Mouse (Mus musculus) spleen, embryonic (tissue): ENCODE results near the gene Kcnh2.
"Not testable (repeated sequence)": the region's sequence is repeated elsewhere in the genome, so short reads cannot be mapped to it uniquely, and the experiment has no call there.

Experiments
- CTCF ChIA-PET: fragments of 350-600 bp; sonication (Branson Sonifier 250); formaldehyde crosslinking; loops from one replicate; lab custom pipeline; 2022; lab: Charles Lee

The Kcnh2 gene

DNA sequence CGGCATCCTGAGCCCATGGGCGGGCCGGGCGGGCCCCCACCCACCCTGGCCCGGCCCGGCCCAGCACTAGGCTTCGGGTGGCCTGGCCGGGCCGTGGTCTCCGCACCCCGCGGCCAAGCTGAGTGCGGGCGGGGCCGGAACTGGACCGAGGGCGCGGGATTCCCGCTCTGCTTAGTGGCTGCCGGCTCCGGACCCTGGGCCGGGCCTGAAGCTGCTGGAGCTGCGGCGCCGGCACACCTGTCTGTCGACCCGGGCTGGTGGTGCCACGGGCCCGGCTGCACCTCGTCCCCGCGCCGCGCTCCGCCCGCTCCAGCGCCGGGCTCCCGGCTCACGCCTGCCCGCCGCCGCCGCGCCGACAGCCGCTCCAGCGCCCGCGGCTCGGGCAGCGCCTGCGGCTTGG, at the start of gene Kcnh2:
Gene Kcnh2, minus strand, starts transcription at position 327 of the 400 bp plus-strand sequence.
- CTCF ChIA-PET, result no interaction called here

DNA sequence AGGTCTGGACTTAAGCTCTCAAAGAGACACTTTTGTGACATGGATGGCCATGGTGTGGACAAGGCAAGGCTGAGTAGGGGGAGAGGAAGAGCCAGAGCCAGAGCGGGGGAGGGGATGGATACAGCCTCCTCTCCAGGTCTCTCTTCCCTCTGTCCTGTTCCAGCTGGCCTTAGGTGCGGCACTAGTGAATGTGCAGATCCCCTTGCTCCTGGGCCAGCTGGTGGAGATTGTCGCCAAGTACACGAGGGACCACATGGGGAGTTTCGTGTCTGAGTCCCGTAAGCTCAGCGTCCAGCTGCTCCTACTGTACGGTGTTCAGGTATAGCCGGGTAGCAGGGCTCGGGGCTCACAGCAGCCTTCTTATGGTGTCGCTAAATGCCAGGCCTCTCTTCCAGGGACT, 49.0 kb upstream of the Kcnh2 start:
- CTCF ChIA-PET, result interaction anchor here (0.5 kb wide), 1 partner anchor 107 kb away, joined by 5 read pairs; no protein-coding TSS in a partner anchor

DNA sequence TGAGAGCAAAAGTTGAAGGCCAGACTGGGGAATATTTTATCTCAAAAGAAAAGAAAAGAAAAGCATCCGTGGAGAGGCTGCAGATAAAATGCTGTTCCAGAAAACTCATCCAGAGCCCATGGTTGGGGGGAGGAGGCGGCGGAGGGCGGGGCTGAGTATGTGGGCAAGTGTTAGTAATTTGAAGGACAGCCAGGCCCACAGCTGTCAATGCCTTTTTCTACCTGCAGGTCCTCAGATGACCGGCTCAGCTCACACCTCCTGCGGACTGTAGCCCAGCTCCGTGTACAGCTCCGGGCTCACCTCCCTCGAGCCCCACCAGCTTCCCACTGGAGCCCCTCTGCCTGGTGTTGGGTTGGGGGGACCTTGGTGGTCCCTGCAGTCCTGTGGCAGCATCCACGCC, 48.3 kb upstream of the Kcnh2 start:
- CTCF ChIA-PET, result no interaction called here

DNA sequence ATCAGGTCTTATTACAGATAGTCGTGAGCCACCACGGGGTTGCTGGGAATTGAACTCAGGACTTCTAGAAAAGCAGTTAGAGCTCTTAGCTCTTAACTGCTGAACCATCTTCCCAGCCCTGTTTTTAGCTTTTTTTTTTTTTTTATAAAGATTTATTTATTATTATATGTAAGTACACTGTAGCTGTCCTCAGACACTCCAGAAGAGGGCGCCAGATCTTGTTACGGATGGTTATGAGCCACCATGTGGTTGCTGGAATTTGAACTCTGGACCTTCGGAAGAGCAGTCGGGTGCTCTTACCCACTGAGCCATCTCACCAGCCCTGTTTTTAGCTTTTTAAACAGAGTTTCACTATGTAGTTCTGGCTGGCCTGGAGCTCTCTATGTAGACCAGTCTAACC, 44.9 kb upstream of the Kcnh2 start:
- CTCF ChIA-PET, result not testable (repeated sequence)

DNA sequence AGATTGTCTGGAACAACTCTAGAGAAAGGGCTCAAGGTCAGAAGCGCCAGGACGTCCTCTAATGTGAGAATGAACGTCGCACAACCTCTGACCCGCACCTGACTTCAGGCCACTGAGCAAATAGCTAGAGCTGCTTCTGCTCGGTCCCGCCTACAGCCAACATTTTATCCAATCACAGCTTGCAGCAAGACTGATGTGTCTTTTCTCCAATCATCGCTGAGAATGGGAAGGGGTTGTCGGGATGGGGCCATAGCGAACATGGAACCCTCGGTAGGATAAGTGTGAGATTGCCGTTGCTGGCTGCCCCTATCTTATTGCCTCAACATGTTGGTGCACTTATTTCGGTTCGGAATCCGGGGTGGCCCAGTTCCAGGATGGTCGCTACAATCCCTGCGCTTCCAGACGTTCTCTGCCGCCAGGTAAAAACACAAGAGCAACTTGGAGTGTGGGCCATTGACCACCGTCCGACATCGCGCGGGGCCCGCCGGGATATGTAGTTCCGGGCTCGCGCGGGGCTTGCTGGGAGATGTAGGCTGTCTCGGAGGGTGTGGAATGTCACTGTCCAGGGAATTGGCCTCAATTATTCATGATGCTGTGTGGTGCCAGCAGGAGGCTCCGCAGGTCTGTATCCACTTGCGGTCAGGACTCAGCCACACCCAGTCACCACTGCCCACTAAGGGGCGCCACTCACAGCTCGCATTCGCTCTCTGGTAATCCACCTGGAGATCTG, 42.9 kb upstream of the Kcnh2 start:
- CTCF ChIA-PET, result interaction anchor here (0.6 kb wide), 1 partner anchor 28 kb away, joined by 3 read pairs; no protein-coding TSS in a partner anchor

DNA sequence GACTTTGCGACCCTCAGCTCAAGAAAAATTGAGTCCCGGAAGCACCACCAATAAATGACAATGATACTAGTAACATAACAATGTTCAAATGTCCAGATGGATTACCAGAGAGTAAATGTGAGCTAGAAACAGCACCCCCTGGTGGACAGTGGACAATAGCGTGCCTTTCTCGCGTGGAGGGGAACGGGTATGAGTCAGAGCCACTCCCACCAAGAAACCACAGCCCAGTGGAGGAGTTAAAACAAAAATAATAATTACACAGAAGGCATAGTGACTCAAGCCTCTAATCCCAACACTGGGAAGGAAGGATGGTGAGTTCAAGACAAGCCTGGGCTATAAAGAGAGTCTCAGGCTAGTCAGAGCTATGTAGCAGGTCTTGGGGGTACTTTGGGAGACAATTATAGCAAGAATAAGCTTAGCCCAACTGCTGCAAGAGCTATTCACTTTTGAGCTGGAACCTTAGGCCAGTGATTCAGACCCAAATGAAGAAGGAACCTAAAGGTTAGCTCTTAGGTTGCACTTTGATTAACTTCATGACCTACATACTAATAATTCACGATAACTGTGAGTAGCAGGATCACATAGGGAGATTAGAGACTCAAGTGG, 42.1 kb upstream of the Kcnh2 start, which contains the start of gene Abcb8:
Gene Abcb8, plus strand, starts transcription at position 272 of the 606 bp plus-strand sequence.
- CTCF ChIA-PET, result interaction anchor here (0.6 kb wide), 1 partner anchor 9 kb away, joined by 3 read pairs; no protein-coding TSS in a partner anchor

DNA sequence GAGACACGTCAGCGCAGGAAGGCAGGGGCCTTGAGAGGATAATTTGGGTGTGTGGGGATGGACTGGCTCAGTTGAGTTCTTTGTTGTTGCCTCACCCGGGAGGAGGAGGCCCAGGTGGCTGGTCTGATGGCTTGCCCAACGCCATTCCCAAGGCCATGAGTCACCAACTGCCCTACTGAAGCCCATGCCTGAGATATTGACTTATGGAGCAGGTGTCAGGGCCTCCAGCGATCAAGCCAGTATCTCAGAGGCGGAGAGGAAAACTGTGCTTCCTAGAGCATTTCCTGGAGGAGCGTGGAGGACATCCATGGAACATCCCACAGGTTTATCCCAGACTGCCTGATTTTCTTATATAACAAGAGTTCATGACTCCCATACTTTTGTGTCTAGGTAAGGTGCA, 41.3 kb upstream of the Kcnh2 start:
- CTCF ChIA-PET, result interaction anchor here (0.6 to 1.6 kb wide), 2 partner anchors 8 to 9 kb away, joined by 3 to 5 read pairs; no protein-coding TSS in a partner anchor

DNA sequence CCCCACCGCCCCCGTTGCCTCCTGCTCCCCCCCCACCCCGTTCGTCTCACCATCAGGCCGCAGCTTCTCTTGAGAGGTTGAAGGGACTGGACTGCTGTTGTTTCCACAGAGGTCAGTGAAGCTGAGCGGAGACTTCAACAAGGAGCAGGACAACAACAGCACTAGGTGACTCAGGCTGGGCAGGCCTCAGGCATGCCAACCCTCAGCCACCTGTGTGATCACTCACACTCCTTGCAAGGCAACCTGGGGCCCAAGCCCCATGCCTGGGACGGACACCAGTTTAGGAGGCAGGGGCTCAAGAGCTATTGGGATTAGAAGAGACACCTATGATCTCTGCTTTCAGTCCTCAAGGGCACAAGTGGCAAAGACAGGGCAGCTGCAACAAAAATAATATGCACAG, 40.5 kb upstream of the Kcnh2 start, which contains the start of gene Atg9b:
Gene Atg9b, minus strand, starts transcription at position 280 of the 400 bp plus-strand sequence.
- CTCF ChIA-PET, result interaction anchor here (1.6 kb wide), 1 partner anchor 8 kb away, joined by 5 read pairs; no protein-coding TSS in a partner anchor

DNA sequence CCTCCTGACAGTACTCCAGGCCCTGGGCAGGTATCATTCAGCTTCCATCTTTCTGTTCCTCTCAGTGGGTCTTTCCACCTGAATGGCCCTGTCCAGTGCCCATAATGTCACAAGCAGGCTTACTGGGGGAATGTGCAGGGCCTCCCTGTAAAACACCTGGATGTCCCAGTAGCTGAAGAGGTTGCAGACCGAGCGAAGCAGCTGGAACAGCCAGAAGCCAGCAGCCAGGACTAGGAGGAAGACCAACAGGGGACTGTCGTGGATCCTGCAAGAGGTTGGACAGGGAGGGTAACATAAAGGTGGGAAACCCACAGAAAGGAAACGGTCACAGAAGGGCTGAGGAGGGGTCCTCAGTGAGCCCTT, 38.2 kb upstream of the Kcnh2 start:
- CTCF ChIA-PET, result no interaction called here

DNA sequence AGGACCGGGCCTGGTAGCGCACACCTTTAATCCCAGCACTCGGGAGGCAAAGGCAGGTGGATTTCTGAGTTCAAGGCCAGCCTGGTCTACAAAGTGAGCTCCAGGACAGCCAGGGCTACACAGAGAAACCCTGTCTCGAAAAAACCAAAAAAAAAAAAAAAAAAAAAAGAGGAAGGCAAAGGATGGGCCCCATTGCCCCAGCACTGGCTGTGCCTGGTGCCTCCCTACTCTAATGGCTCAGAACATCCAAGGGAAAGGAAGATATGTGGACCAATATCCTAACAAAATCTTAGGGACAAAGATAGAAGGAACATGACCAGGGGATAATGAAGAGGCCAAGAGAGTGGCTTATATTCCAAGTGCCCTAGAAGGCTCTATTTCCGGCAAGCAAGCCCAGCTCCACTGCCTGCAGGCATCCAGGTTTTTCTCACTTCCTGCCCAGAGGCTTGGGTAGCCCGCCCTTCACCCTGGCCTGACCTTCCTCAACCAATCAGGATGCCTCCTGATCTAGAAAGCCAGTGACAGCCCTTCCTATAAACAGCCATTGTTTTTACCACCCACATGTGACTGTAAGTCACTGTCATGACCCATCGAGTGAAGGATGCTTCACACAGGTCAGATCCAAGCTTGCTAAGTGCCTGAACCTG, 37.7 kb upstream of the Kcnh2 start:
- CTCF ChIA-PET, result interaction anchor here (0.7 kb wide), 2 partner anchors 701 to 1370 kb away, joined by 4 to 10 read pairs; no protein-coding TSS in a partner anchor

DNA sequence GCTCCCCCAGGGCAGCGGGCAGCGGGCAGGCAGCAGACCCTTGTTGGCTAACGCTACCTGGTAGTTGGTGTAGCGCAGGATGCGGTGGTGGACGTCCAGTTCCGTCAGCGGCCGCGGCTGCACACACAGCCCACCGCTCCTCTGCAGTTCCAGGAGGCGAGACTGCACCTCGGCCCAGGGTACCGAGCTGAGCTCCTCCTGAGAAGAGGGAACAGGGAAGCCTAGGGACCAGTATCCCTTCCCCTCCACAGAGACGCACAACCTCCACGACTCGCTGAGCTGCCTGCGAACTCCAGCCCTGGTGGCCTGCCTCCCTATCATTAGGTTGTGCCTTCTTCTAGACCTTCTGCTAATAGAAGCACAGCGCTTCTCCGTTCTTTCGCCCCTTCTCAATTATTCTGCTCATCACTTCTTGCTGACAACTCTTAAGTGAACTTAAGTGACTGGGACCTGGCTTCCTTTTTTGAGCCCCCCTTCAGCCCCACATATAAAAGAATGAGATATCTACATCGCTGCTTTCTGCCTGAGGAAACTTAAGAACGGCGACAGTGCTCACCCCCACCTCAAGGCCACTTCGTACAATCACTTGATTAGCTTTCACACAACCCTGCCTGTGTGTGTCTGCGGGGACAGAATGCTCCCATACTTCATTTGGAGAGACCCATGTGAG, 37.0 kb upstream of the Kcnh2 start:
- CTCF ChIA-PET, result interaction anchor here (0.7 kb wide), 2 partner anchors 700 to 1371 kb away, joined by 4 to 10 read pairs; no protein-coding TSS in a partner anchor

DNA sequence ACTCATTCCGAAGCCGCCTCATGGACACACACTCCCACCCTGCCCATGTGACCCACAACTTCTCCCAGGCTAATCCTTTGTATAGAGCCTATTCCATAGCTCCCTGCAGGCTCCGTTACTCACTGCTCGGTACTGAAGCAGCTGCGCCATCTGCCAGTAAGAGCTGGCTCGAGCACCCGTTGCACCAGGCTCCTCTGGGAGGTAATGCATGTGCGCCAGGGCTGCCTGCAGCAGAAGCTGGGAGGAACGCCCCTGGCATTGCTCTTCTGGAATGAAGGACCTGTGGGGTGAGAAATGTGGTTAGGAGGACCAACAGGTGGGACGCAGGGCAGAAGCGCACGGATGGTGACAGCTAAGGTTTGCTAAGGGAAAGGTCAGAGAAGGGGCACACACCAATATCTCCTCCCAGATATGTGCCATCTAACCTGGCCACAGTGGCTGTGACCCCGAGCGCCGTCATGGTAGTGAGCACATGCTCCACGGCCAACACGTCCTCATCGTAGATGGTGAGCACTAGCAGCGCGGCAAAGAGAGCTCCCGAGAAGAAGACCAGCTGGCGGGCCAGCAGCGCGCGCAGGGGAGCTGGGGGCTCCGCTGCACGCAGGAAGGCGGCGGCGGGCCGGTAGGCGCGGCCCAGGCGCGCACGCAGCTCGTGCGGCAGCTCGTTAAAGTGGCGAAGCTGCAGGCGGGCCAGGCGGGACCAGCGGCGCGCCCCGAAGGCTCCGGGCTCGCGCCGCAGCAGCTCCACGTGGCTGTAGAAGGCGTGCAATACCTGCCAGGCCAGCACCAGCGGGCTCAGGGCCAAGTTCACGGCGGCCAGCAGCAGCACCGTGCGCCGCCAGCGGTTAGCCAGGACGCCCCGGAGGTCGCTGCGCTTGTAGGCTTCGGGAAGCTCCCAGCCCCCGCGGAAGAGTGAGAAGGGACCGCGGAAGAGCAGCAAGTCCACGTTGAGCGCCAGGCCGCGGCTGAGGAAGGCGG, 36.1 kb upstream of the Kcnh2 start:
- CTCF ChIA-PET, result no interaction called here

DNA sequence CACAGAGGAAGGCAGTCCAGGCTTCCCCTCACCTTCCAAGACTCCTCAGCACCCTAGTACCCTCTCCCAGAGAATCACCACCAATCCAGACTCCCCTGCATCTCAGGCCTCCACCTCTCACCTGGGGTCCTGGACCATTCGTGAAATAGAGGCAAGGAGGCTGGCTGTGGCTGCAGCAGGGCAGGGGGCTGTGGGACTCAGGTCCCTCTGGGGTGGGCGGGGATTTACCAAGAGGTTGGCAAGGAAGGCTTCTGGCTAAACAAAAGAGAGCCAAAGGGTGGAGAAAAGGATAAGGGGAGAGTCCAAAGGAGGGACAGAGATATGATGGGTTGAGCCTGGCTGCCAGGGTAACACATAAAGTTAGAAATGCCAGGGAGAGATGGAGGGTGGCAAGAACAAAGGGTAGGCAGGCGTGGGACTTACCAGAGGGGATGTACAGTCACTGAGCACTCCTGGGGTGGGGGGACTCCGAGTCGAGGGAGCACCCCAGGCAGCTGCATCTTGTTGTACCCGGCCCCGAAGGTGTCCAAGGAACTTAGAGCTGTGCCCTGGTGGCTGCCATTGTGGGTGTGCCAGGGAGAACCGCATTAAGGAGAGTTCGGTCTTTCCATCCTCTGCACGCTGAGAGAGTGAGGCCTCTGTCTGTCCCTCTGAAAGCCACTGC, 34.6 kb upstream of the Kcnh2 start:
- CTCF ChIA-PET, result interaction anchor here (0.6 kb wide), 1 partner anchor 11 kb away, joined by 4 read pairs; no protein-coding TSS in a partner anchor

DNA sequence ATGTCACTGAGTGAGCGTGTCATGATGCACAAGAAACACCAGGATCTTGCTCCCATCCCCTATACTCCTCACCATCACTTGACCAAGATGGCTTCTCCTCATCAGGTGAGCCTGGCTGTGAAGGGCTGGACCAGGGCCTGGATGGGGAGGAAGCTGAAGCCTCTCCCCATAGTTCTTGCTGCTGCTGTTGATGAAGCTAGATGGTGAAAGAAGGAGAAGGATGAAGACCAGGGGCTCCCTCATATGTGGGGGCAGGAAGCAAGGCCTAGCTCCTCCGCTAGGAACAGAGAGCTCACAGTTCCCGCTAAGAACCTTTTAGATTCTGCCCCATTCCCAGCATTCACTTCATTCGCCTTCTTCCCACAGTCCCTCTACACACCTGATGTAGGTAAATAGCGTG, 34.0 kb upstream of the Kcnh2 start:
- CTCF ChIA-PET, result interaction anchor here (1.1 kb wide), 1 partner anchor 8 kb away, joined by 3 read pairs; no protein-coding TSS in a partner anchor

DNA sequence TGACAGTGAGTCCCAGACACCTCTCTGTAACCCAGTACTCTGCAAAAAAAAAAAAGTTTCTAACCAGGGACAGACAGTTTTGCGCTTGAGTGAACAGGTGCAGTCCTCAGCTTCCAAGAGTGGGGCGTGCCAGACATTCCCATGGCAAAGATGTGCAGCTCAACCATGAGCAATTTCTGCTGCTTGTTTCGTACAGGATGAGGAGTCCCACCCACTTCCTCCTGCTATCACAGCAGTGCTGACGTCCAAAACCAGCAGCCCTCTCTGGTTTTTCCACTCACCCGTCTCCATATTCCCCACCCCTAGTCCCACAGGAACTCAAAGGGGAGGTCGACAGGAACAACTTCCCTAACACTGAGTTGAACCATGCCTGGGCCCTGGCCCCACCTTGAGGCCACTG, 33.0 kb upstream of the Kcnh2 start:
- CTCF ChIA-PET, result interaction anchor here (1.1 kb wide), 1 partner anchor 9 kb away, joined by 3 read pairs; no protein-coding TSS in a partner anchor

DNA sequence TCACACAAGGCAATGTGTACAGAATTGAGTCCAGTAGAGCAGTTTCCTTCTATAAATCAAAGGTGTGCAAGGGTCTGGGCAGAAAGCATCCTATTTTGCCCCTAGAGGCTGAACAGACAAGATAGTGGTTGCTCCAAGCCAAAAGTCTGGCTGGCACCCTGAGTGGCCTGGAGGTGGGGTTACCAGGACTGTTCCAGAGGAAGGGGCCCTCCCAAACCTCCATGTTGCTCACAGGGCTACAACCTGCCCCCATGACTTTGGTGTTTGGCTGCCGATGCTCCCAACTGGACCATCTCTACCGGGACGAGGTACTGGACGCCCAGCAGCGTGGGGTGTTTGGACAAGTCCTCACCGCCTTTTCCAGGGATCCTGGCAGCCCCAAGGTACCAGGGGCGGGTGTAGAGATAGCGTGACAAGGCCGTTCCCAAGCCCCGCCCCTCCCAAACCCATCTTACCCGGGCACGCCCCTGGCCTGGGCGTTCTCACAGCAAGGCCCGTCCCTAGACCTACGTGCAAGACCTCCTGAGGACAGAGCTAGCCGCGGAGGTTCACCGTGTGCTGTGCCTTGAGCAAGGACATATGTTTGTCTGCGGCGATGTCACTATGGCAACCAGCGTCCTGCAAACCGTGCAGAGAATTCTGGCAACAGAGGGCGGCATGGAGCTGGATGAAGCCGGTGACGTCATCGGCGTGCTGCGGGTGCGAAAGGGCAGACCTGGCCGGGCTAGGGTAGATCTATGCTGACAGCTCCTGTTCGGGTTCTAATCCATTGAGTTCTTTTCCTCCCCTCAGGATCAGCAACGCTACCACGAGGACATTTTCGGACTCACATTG, 31.8 kb upstream of the Kcnh2 start:
- CTCF ChIA-PET, result interaction anchor here (1.2 kb wide), 1 partner anchor 9 kb away, joined by 5 read pairs; the partner anchor contains the start of gene Atg9b

DNA sequence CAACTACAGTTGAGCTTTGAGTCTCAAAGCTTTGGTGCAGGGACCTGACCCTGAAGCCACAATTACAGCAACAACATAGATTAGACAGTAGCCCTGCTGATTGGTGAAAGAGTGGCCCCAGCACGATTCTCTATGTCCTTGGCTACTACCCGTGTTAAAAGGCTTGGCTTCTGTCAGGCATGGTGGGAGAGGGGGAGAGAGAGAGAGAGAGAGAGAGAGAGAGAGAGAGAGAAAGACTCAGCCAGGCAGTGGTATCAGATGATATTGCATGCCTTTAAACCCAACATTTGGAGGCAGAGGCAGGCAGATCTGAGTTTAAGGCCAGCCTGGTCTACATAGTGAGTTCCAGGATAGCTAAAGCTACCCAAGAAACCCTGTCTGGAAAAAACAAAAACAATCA, 30.6 kb upstream of the Kcnh2 start:
- CTCF ChIA-PET, result no interaction called here

DNA sequence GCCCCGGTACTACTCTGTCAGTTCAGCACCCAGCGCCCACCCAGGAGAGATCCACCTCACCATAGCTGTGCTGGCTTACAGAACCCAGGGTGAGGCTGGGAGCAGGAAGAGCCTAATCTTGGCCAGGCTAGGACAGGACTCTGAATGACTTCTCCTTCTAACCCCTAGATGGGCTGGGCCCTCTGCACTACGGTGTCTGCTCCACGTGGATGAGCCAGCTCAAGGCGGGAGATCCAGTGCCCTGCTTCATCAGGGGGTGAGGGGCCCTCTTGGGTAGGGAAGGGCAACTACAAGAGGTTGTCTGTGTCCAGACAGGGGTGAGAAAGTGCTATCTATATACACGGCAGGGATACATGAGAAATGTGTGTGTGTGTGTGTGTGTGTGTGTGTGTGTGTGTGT, 30.1 kb upstream of the Kcnh2 start:
- CTCF ChIA-PET, result no interaction called here

DNA sequence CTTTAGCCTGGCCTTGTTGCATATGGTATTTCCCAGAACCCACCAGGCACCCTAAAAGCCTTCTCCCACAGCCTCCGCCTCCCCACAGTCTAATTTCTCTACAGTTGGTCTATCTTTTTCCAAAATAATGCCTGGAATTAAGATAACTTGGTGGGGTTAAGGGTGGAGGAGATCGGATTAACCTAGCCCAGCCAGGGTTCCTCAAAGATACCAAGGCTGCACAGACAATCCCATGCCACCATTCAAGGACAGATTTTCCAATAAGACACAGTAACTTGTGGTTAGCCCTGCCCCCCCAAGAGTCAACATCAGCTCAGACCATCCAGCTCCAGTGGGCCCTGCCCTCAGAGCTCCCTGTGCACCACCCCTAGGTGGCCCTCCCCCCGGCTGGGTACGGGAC, 29.1 kb upstream of the Kcnh2 start:
- CTCF ChIA-PET, result no interaction called here
